ENCODE assay signal across 11 mouse cellular contexts in genomic region chr4:134316390-134316789, GRCm38 (mm10). TPM values are rescaled to one million over a fixed set of nuclear protein-coding genes. Genes with fewer than 3 reads are reported as not detected.
DNase-seq lines count a peak whose midpoint lies in the region; ATAC-seq and TF ChIP-seq lines count a peak whose summit lies in the region.
"Had no signal": no experiment of that assay in that cellular context is flagged by ENCODE, and none has a peak within 500 bp of the region (broad histone marks: within the 10 kb centered on the region; RNA-seq: fewer than 3 reads in every experiment).

No protein-coding gene starts in this region.

- WGBS in liver, embryonic 14.5 days (ENCODE audit: insufficient replicate concordance) = 48% methylated on average over 16 of the region's 16 CpGs
- WGBS in liver, embryonic 11.5 days = 45% methylated on average over 16 of the region's 16 CpGs
- 57% methylated on average over 16 of the region's 16 CpGs for WGBS in embryonic facial prominence, embryonic 15.5 days
- WGBS in intestine, postnatal 0 days = 42% methylated on average over 16 of the region's 16 CpGs

- no peak overlapping the region for H3K4me3 ChIP-seq in liver, embryonic 14.5 days (ENCODE audit: insufficient read depth in 1 of 2, low read depth in 2 of 2, low read length in 2 of 2)
- H3K4me3 ChIP-seq in liver, embryonic 11.5 days (ENCODE audit: low read depth, low read length) = no peak overlapping the region
- no peak overlapping the region for H3K4me3 ChIP-seq in embryonic facial prominence, embryonic 15.5 days (replicated peaks)
- no peak overlapping the region for H3K4me3 ChIP-seq in intestine, postnatal 0 days (ENCODE audit: low read depth, low read length)
- H3K4me3 ChIP-seq: neural tube, embryonic 13.5 days had no signal

- no peak overlapping the region for H3K27ac ChIP-seq in liver, embryonic 14.5 days
- no peak overlapping the region for H3K27ac ChIP-seq in liver, embryonic 11.5 days (ENCODE audit: low read depth, low read length)
- no peak overlapping the region for H3K27ac ChIP-seq in embryonic facial prominence, embryonic 15.5 days (replicated peaks)
- no peak overlapping the region for H3K27ac ChIP-seq in intestine, postnatal 0 days (ENCODE audit: low read depth, low read length)
- H3K27ac ChIP-seq: macrophage; neural tube, embryonic 13.5 days had no signal

- no peak overlapping the region for H3K9ac ChIP-seq in liver, embryonic 14.5 days (replicated peaks)
- no peak overlapping the region for H3K9ac ChIP-seq in liver, embryonic 11.5 days (ENCODE audit: low read depth, low read length)
- no peak overlapping the region for H3K9ac ChIP-seq in embryonic facial prominence, embryonic 15.5 days
- H3K9ac ChIP-seq in intestine, postnatal 0 days (ENCODE audit: low read depth, low read length) = no peak overlapping the region
- H3K9ac ChIP-seq: neural tube, embryonic 13.5 days had no signal

- H3K4me1 ChIP-seq in liver, embryonic 14.5 days (replicated peaks; ENCODE audit: control insufficient read depth in 2 of 2, insufficient read depth in 2 of 2, low read length in 1 of 2) = no peaks in the 10 kb centered on the region
- H3K4me1 ChIP-seq in liver, embryonic 11.5 days (replicated peaks; ENCODE audit: control insufficient read depth, insufficient read depth, low read length) = no peaks in the 10 kb centered on the region
- 0 out of 2 replicates have a peak, but pooled peaks cover 8% of the 10 kb centered on the region for H3K4me1 ChIP-seq in embryonic facial prominence, embryonic 15.5 days
- no peaks in the 10 kb centered on the region for H3K4me1 ChIP-seq in intestine, postnatal 0 days (replicated peaks; ENCODE audit: control insufficient read depth, insufficient read depth, low read length)

- ATAC-seq in liver, embryonic 14.5 days (ENCODE audit: insufficient read depth) = no peak
- ATAC-seq in liver, embryonic 11.5 days (replicated peaks; ENCODE audit: low FRiP score) = no peak
- ATAC-seq in embryonic facial prominence, embryonic 15.5 days (ENCODE audit: insufficient number of reproducible peaks, low FRiP score, low TSS enrichment, low read depth) = 0 out of 2 replicates have a peak, but pooled peaks have one; percentile 26
- ATAC-seq in intestine, postnatal 0 days = peak; percentile 53; the same call in 1 of the 2 replicates

- no peak overlapping the region for H3K4me2 ChIP-seq in liver, embryonic 14.5 days (ENCODE audit: low read depth)
- H3K4me2 ChIP-seq in liver, embryonic 11.5 days = no peak overlapping the region
- no peak overlapping the region for H3K4me2 ChIP-seq in embryonic facial prominence, embryonic 15.5 days (replicated peaks)
- H3K4me2 ChIP-seq in intestine, postnatal 0 days (replicated peaks; ENCODE audit: low read depth) = no peak overlapping the region
- H3K4me2 ChIP-seq: neural tube, embryonic 13.5 days had no signal

- no peaks in the 10 kb centered on the region for H3K36me3 ChIP-seq in liver, embryonic 14.5 days (replicated peaks; ENCODE audit: control insufficient read depth, insufficient read depth, low read depth)
- no peaks in the 10 kb centered on the region for H3K36me3 ChIP-seq in liver, embryonic 11.5 days (ENCODE audit: control insufficient read depth, insufficient read depth, low read length)
- no peaks in the 10 kb centered on the region for H3K36me3 ChIP-seq in embryonic facial prominence, embryonic 15.5 days
- H3K36me3 ChIP-seq in intestine, postnatal 0 days (ENCODE audit: control insufficient read depth, insufficient read depth) = no peaks in the 10 kb centered on the region
- H3K36me3 ChIP-seq: neural tube, embryonic 13.5 days had no signal

- no peak for TF ChIP-seq EP300 in liver, embryonic 14.5 days (IDR thresholded peaks at IDR 0.05; ENCODE audit: low read depth)

- no peaks in the 10 kb centered on the region for H3K27me3 ChIP-seq in liver, embryonic 14.5 days (ENCODE audit: control insufficient read depth, insufficient read depth, low read length)
- no peaks in the 10 kb centered on the region for H3K27me3 ChIP-seq in liver, embryonic 11.5 days (replicated peaks; ENCODE audit: control insufficient read depth, insufficient read depth, low read length)
- H3K27me3 ChIP-seq in embryonic facial prominence, embryonic 15.5 days = no peaks in the 10 kb centered on the region
- H3K27me3 ChIP-seq in intestine, postnatal 0 days (replicated peaks; ENCODE audit: control insufficient read depth, insufficient read depth, low read length) = no peaks in the 10 kb centered on the region
- H3K27me3 ChIP-seq: neural tube, embryonic 13.5 days had no signal

- no peaks in the 10 kb centered on the region; the same call in 1 of the 2 replicates for H3K9me3 ChIP-seq in liver, embryonic 14.5 days (ENCODE audit: control insufficient read depth, low read length)
- H3K9me3 ChIP-seq in liver, embryonic 11.5 days (ENCODE audit: control insufficient read depth, low read length) = no peaks in the 10 kb centered on the region
- no peaks in the 10 kb centered on the region for H3K9me3 ChIP-seq in embryonic facial prominence, embryonic 15.5 days (replicated peaks)
- no peaks in the 10 kb centered on the region for H3K9me3 ChIP-seq in intestine, postnatal 0 days (ENCODE audit: control insufficient read depth)

- DNase-seq in liver, embryonic 14.5 days (ENCODE audit: low read depth in 3 of 3, low spot score in 3 of 3) = no peak
- no peak for DNase-seq in liver, embryonic 11.5 days (ENCODE audit: low spot score)
- DNase-seq in thymus, postnatal 14 days = peak; percentile 37
- DNase-seq in left cerebral cortex, adult 18-20 months (ENCODE audit: low spot score in 2 of 2) = no peak
- no peak for DNase-seq in urinary bladder, postnatal 36 days (ENCODE audit: low spot score in 2 of 2)
- no peak for DNase-seq in neural tube, embryonic 10.5 days (ENCODE audit: extremely low spot score, low spot score)

- peak; percentile 7; the same call in 1 of the 2 replicates for TF ChIP-seq CTCF in liver, embryonic 14.5 days (IDR thresholded peaks at IDR 0.05; ENCODE audit: low read depth)
- no peak for TF ChIP-seq CTCF in intestine, postnatal 0 days (IDR thresholded peaks at IDR 0.05; ENCODE audit: low read depth)

RNA-seq across cellular contexts. Expression of gene Trim63, which starts 1.5 kb away (rescaled TPM):
- polyA plus RNA-seq in liver, embryonic 14.5 days (2012; rRNA removed) = 0.07 TPM in 1 of 2 replicates, not detected in the other
- not detected in 2 replicates for polyA plus RNA-seq in liver, embryonic 14.5 days (2014; fragmentation: Nextera tagmentation; extraction: Ambion mirVana)
- polyA plus RNA-seq in liver, embryonic 11.5 days (2014; fragmentation: Nextera tagmentation; extraction: Ambion mirVana) = 0.19 and 0.33 TPM in 2 replicates
- polyA plus RNA-seq in embryonic facial prominence, embryonic 15.5 days (2015; fragmentation: Nextera tagmentation; extraction: Ambion mirVana) = 6.3 and 9.4 TPM in 2 replicates
- polyA plus RNA-seq in intestine, postnatal 0 days (2015; fragmentation: Nextera tagmentation; extraction: Ambion mirVana) = 1.4 and 1.7 TPM in 2 replicates
- under 1 TPM; 0.30 to 0.35 TPM for total RNA-seq in left cerebral cortex, adult 18-20 months (2021)
- total RNA-seq: MEL had no signal
- polyA plus RNA-seq: macrophage had no signal

RNA-seq across cellular contexts. Expression of gene Slc30a2, which starts 26.6 kb away (rescaled TPM):
- polyA plus RNA-seq in liver, embryonic 14.5 days (2012; rRNA removed) = 0.02 TPM in 1 of 2 replicates, not detected in the other
- polyA plus RNA-seq in liver, embryonic 14.5 days (2014; fragmentation: Nextera tagmentation; extraction: Ambion mirVana) = not detected in 2 replicates
- not detected in 2 replicates for polyA plus RNA-seq in liver, embryonic 11.5 days (2014; fragmentation: Nextera tagmentation; extraction: Ambion mirVana)
- 1.6 and 2.3 TPM in 2 replicates for polyA plus RNA-seq in embryonic facial prominence, embryonic 15.5 days (2015; fragmentation: Nextera tagmentation; extraction: Ambion mirVana)
- polyA plus RNA-seq in intestine, postnatal 0 days (2015; fragmentation: Nextera tagmentation; extraction: Ambion mirVana) = 15.4 and 39.1 TPM in 2 replicates
- under 1 TPM in 1 of 2 experiments, not detected in 1; 0.40 TPM for total RNA-seq in left cerebral cortex, adult 18-20 months (2021)
- polyA plus RNA-seq: macrophage had no signal

RNA-seq across cellular contexts. Expression of gene Pdik1l, which starts 28.7 kb away (rescaled TPM):
- 2.8 and 4.5 TPM in 2 replicates for polyA plus RNA-seq in liver, embryonic 14.5 days (2012; rRNA removed)
- 11.7 and 12.4 TPM in 2 replicates for polyA plus RNA-seq in liver, embryonic 14.5 days (2014; fragmentation: Nextera tagmentation; extraction: Ambion mirVana)
- 19.3 and 20.0 TPM in 2 replicates for polyA plus RNA-seq in liver, embryonic 11.5 days (2014; fragmentation: Nextera tagmentation; extraction: Ambion mirVana)
- polyA plus RNA-seq in embryonic facial prominence, embryonic 15.5 days (2015; fragmentation: Nextera tagmentation; extraction: Ambion mirVana) = 17.6 and 19.5 TPM in 2 replicates
- 9.2 and 9.6 TPM in 2 replicates for polyA plus RNA-seq in intestine, postnatal 0 days (2015; fragmentation: Nextera tagmentation; extraction: Ambion mirVana)
- 10 to 100 TPM; 18.7 to 24.4 TPM for total RNA-seq in left cerebral cortex, adult 18-20 months (2021)

Comparison
In these comparisons a context has a peak if more than half of its experiments do, and no peak if none do; other contexts are left out.
1. ATAC-seq: peak in embryonic facial prominence, embryonic 15.5 days (single experiment) and intestine, postnatal 0 days (single experiment); none in liver, embryonic 14.5 days (single experiment) and liver, embryonic 11.5 days (single experiment).